Mouse (Mus musculus) 3T3-L1 (cell line): Measurements from ENCODE around the gene Ifi205.

Source experiments
- DNase-seq: peaks from one replicate; pipeline ENCODE4 v3.0.0-alpha.2; 2015; ENCODE audit warnings: low read depth, low spot score

The Ifi205 gene

DNA sequence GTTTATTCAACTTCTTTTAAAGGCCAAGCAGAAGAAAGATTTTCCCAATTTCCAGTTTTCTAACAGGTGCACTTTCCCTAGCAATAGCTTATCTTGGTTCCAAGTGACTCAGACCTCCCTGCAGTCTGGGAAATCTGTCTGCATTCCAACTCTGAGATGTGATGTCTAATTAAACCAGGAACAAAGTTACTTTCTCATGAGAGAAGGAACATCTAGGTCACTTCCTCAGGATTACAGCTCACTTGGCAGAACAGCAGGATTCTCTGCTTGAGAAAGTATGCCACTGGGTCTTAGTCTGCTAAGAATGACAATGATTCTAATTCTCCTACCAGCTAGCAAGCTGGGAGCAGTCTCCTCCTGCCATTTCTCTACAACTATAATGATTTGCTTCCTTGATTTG lies 58.5 kb downstream of the Ifi205 start:
- peak; percentile 22 for DNase-seq
